Mouse (Mus musculus): ENCODE measurements at regions not wholly inside any gene's neighbourhood (a gene's known extent, or its start where the extent isn't known, plus 50 kb on each side); places are given as distances from the start of the nearest gene placed in this dataset.

DNA sequence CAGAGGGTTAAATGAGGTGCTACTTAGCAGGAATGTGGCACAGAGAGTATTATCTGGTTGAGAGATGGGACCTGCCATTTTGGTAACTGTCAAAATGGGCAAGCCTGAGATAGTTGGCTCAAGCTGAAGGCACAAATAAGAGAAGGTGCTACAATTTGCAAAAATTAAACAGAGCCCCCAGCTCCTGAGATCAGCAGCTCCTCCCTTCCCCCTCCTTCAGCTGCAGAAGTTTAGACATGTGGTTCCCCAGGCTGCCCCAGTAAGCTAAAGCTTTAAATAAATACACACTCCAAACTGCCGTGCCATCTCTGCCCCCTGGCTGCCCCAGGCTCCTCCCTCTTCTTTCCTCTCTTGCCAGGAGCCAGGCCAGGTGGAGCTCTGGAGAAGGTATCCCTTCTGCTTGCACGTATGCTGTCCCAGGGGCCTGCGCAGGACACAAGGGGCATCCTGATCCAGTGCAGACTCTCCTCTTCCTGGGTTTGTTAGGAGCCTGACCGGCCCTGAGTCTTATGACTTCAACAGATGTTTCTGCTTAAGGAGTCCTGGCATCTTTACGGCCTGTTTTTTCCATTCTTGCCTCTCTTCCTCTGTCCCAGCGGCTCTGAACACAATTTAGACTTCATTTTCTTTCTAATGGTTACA lies 184.0 kb downstream of the Zfp36l1 start:
- TF ChIP-seq CTCF (IDR thresholded peaks at IDR 0.05; ENCODE audit: control insufficient read depth, insufficient read depth, low read length) (no peak), POLR2A (IDR thresholded peaks at IDR 0.05; ENCODE audit: borderline replicate concordance, control insufficient read depth, low read depth, low read length) (no peak)

Measured in bone marrow, adult 2 months (tissue).